Mouse (Mus musculus) neutrophil, adult 5-6 weeks (primary cell): ENCODE data around the gene Mipep. TPM values are rescaled to one million over a fixed set of nuclear protein-coding genes. Genes with fewer than 3 reads are reported as not detected.
A peak's percentile ranks its signal among the peaks of the same experiment; 100 is the strongest.

ENCODE experiments used
- ATAC-seq: fragments of 151-379, 151-347 bp; 2 replicates; pipeline ENCODE4 v1.8.0; 2017; ENCODE audit warnings: mild to moderate bottlenecking, moderate TSS enrichment; ENCODE audit not compliant: insufficient number of reproducible peaks, poor library complexity, low FRiP score, severe bottlenecking; ENCODE audit errors: extremely low read depth
- total RNA-seq: library from RNA; stranded (forward); fragments of 200-1000 nt; gene quantifications from 2 replicates; pipeline ENCODE4 v1.2.3, GENCODE M21; 2017

The Mipep gene
- total RNA-seq, 1 experiment from 2014 or later = 8.0 TPM

DNA sequence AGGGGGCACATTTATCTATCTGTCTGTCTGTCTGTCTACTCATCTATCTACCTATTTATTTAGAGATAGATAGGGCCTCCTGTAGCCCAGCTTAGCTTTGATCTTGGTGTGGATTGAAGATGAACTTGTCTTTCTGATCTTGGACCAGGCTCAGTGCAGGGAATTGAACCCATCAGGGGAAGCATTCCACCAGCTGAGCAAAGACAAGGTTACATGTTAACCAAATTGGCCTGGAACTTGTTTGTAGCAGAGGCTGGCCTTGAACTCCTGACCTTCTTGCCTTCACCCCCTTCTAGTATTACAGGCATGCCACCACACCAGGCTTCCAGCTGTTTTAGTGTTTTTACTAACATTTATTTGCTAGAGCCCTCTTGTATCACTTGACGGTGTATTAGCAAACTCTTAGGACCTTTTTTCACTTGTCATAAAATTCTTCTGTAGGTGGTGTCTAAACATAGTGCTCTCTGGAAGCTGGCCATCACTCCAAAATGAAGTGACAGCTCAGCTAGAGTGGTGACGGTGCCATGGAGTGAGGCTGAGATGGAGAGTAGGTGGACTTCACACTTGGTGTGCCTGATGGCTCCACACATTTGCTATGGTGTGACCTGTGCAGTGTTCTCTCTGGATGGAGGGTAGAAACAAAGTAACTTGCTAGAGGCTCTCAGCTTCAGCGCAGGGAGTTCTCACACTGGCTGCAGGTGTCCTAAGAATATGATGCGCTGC is 12.4 kb downstream of the Mipep start:
- no peak for ATAC-seq

GRCm38 (mm10) chr14:60797596-60797995 is 13.2 kb downstream of the Mipep start:
- no peak for ATAC-seq

DNA sequence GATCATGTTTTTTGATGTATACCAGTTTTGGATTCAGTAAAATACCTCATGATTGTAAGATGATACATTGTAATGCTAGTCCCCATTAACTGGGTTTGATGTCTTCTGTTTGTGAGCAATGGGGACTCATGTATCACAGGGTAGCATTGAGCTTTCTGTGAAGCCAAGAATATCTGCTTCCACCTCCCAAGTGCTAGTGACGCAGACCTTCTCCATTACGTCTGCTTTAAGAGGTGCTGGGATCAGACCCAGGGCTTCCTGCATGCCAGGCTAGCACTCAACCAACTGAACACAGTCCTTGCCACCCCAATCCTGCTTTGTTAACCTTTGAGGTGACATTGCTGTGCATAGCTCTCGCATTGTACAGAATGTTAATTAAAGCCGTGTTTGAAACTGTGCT is 14.3 kb downstream of the Mipep start:
- ATAC-seq = no peak

GRCm38 (mm10) chr14:60799762-60800728 is 15.7 kb downstream of the Mipep start:
- peak; percentile 46; the same call in 1 of the 2 replicates for ATAC-seq

DNA sequence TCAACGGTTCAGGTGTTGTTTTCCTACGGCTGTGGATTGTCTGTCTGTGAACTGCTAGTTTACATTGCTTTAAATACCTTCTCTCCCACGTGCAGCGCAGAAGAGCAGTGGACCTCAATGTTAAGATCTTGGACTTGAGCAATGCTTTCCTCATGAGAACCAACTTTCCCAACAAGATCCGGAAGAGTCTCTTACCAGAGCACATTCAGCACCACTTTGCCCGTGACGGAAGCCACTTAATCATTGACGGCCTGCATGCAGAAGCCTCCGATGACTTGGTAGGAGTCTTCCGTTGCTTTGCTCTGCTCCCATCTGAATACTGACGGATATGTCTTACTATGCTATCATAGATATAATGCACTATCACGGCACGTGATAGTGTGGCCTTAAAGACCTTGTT is 17.7 kb downstream of the Mipep start:
- no peak for ATAC-seq

DNA sequence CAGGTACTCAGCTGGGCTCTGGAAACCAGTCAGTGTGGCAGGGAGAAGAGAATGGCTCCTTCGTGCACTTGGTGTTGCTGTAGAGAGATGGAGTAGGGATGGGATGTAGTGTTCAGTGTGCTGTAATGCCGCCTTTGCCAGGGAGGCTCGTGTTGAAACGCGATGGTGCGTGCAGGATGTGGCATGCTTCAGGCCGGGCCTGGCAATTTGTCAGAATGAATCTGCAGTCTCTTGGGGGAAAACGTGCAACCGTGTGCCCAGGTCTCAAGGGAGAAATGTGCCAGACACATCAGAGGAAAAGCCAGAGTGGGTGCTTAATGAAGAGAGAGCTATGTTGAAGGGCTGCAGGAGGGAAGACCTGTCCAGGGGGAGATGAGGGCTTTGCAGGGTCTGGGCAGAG is 20.6 kb downstream of the Mipep start:
- no peak for ATAC-seq

DNA sequence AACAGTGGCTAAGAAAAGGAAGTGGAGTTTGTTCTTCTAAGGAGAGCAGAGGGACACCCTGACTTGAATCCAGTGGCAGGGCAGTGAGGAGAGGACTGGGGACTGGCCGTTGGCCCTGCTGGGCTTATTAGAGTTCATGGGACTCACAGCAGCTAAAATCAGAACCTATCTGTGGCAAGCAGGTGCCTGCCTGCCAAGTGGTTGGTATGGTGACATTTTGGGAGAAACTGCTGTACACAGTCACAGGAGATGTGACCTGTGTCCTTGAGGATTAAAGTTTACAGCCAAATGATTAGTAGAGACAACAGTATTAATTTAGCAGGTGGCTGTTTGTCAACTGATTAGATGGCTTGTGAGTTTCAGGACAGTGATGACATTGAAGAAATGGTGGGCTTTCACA is 21.5 kb downstream of the Mipep start:
- ATAC-seq = no peak

DNA sequence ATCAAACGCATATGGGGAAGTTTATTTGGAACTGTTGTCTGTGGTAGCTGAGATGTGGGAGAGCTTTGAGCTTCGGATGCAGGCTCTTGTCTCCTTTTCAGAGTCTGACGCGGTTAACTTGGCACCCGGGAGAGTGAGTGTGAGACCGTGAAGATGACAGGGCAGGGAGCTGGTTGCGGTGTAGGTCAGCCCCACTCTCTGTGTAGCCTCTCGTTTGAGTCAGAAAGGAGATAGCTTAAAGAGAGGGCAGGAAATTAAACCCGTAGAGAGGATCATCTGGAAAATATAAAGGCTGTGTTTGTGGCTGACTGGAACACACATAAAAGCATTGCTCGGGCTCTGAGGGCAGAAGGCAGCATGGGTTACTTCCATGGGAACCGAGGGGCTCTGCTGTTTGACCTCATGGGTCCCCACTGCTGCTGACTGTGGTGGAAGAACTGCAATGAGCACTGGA is 22.5 kb downstream of the Mipep start:
- no peak for ATAC-seq

- no peak for ATAC-seq
These were observed 25.5 kb downstream of the Mipep start for GRCm38 (mm10) chr14:60809881-60810280.

DNA sequence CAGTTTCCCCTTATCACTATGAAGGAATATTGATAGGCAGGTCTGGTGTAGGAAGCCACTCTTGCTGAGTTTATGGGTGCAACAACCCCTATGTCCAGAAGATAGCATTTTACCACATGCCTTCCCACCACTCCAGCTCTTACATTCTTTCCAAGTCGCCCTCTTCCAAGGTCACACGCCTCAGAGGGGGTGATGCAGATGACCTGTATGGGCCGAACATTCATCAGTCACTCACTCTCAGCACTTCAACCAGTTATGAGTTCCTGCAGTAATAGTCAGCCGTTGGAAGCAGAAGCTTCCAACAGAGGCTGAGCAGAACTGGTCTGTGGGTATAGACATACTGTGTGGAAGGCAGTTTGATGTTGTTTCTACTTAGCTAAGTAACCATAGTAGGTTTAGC is 27.2 kb downstream of the Mipep start:
- ATAC-seq = no peak

DNA sequence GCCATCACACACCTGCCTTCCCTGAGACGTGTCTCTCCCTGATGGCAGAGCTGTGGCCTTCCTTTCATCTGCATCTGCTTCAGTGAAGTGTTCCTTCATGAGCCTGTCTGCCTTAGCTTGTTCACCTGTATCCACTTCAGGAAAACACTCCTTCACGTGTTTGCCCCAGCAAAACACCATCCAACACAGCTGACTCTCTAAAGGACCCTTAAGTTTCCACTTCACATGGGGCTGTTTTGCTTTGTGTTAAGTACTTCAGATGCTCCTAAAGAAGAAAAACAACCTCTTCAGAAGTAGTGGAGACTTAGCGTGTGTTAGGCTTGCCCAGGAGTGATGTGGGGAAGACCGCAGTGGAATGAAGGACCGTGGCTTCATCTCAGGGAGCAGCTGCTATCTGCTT is 30.7 kb downstream of the Mipep start:
- ATAC-seq = no peak

DNA sequence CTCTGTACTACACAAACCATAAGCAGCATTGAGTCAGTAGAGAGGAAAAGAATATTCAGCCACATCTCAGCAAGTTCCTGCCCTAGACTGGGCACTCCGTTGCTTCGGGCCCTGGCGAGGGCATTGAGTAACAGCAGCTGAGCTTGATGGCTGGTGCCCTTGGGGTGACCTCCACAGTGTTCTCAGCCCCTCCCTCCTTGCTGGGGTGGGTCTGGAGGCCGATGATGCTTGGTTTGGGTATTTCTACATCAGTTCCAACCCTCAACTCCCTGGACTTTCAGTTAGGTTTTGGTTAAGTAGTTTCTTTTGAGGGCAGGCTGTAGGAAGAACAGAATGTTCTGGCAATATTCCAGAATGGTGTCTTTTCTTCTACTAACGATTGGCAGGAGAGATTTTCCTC is 33.7 kb downstream of the Mipep start:
- ATAC-seq = no peak

- ATAC-seq = no peak
These were observed 45.7 kb downstream of the Mipep start for GRCm38 (mm10) chr14:60830096-60830495.

DNA sequence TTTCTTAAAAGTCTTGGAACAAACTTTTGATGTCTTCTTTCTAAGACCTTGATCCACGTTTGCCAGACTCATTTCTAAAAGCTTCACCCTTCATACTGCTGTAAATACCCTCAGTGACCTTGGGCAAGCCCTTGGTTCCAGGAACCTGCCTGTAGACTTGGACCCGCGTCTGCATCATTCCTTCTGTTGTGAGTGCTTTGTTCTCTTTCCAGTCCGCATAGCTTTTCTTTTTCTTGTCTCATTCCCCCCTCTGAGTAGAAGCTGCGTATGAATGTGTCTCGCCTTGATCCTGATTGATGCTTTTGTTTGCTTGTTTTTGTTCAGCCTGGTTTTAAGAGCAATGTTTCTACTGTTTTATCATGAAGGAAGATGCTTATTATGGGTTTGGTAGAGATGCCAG is 52.3 kb downstream of the Mipep start:
- no peak for ATAC-seq

GRCm38 (mm10) chr14:60839654-60840053 is 55.3 kb downstream of the Mipep start:
- no peak for ATAC-seq

DNA sequence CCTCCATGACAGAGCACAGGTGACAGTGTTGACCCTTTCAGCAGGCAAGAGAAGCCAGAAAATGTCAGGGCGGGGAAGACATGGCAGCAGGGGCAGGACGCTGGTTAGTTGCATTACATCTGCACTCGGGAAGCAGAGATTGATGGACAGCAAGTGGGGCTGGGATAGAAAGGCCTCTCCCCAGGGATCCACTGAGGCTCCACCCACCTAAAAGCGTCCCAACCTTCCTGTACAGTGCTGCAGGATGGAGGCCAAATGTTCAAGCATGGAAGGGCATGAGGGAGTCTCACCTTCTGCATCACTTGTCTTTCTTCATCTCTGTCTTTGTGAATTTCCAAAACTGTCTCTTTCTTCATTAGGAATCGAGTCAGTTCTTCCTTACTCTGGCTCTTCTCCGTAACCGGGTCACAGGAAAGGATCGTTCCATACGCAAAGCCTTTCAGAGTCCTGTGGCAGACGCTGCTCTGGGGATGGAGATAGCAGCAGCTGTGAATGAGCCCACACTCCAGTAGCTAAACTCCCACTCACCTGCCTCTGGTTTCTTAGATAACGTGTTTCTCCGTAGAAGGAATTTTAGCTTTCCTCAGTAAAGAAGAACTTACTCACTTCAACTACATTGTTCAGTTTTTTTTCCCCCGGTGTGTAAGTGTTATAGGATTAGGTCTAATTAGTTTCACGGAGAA is 57.7 kb downstream of the Mipep start:
- ATAC-seq = no peak

DNA sequence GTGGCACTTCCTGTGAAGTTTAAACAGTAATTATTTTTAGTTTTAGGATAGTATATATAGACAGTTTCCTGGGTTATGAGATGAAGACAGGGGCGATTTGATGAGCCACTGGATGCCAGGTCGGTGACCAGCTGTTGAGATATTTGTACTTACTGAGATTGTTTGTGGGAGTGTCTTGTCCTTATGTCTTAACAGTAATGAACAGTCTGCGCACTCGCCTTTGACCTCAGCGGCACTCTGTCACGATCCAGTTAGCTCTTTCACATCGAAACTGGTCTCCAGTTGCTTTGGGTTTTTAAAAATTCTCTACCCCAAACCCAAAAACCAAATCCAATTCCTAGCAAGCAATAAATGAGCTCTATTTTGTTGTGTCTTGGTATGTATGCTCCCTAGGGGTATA is 59.2 kb downstream of the Mipep start:
- ATAC-seq = no peak

- no peak for ATAC-seq
These were observed 61.1 kb downstream of the Mipep start for GRCm38 (mm10) chr14:60845261-60846045.

DNA sequence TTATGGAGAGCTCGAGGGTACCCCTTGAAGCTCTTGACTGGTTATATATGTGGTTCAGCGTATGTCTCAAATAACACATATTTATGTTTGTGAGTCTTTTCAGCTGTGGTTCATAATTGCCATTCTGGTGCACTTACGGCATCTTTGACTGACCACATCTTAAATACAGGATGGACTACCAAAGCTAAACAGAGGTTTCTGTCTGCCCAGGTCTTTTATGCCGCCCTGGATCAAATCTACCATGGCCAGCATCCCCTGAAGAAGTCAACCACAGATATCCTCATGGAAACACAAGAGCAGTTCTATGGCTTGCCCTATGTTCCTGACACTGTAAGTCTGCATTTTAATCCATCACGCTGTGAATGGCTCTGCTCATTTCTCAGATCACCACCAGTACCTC is 61.8 kb downstream of the Mipep start:
- no peak for ATAC-seq
